Mouse (Mus musculus) mouse trophoblast stem cell (cell line): Measurements from ENCODE around the gene Ddn.

Experiments used
- in situ Hi-C, 2 experiments: fragments of 300-500 bp; cut with MseI, MboI; formaldehyde crosslinking; loops; 2 replicates in 1 of 2; 3 replicates in 1 of 2; pipeline ENCODE4 v1.15.1; 2025

The Ddn gene

GRCm38 (mm10) chr15:98797835-98798492 lies 11.3 kb downstream of the Ddn start:
- in situ Hi-C loops, result no loop called here

GRCm38 (mm10) chr15:98796803-98797595 lies 12.3 kb downstream of the Ddn start:
- in situ Hi-C loops, result no loop called here

- in situ Hi-C loops, result no loop called here
These were observed 16.1 kb downstream of the Ddn start for GRCm38 (mm10) chr15:98793141-98793698.

GRCm38 (mm10) chr15:98792233-98793020 lies 16.9 kb downstream of the Ddn start:
- in situ Hi-C loops, result no loop called here

GRCm38 (mm10) chr15:98791771-98792170 lies 17.5 kb downstream of the Ddn start:
- in situ Hi-C loops, result no loop called here

GRCm38 (mm10) chr15:98791221-98791620 lies 18.1 kb downstream of the Ddn start:
- in situ Hi-C loops, result no loop called here

- in situ Hi-C loops, result no loop called here
These were observed 18.5 kb downstream of the Ddn start for GRCm38 (mm10) chr15:98790761-98791160.

GRCm38 (mm10) chr15:98789661-98790535 lies 19.4 kb downstream of the Ddn start, which contains the start of gene Wnt1:
Gene Wnt1, plus strand, starts transcription at chr15:98789857.
- in situ Hi-C loops, result no loop called here

GRCm38 (mm10) chr15:98788972-98789660 lies 20.2 kb downstream of the Ddn start:
- in situ Hi-C loops, result no loop called here

- in situ Hi-C loops, result no loop called here
These were observed 21.4 kb downstream of the Ddn start for GRCm38 (mm10) chr15:98787930-98788329.

- in situ Hi-C loops, result no loop called here
These were observed 23.5 kb downstream of the Ddn start for GRCm38 (mm10) chr15:98785744-98786143.

GRCm38 (mm10) chr15:98781166-98781565 lies 28.1 kb downstream of the Ddn start:
- in situ Hi-C loops, result no loop called here

- in situ Hi-C loops, result no loop called here
These were observed 28.7 kb downstream of the Ddn start for GRCm38 (mm10) chr15:98780573-98780972.

- in situ Hi-C loops, result no loop called here
These were observed 29.2 kb downstream of the Ddn start for GRCm38 (mm10) chr15:98780075-98780474.

GRCm38 (mm10) chr15:98778806-98779205 lies 30.5 kb downstream of the Ddn start:
- in situ Hi-C loops, result no loop called here

GRCm38 (mm10) chr15:98778191-98778770 lies 31.0 kb downstream of the Ddn start:
- in situ Hi-C loops, result no loop called here

GRCm38 (mm10) chr15:98777762-98778161 lies 31.5 kb downstream of the Ddn start, which contains the start of gene Wnt10b:
Gene Wnt10b, minus strand, starts transcription at chr15:98778150.
- in situ Hi-C loops, result no loop called here

GRCm38 (mm10) chr15:98777005-98777616 lies 32.2 kb downstream of the Ddn start:
- in situ Hi-C loops, result no loop called here

GRCm38 (mm10) chr15:98776280-98777004 lies 32.8 kb downstream of the Ddn start:
- in situ Hi-C loops, result no loop called here
